Comparison of ENCODE assay signal across 9 mouse cellular contexts in the genomic region with DNA sequence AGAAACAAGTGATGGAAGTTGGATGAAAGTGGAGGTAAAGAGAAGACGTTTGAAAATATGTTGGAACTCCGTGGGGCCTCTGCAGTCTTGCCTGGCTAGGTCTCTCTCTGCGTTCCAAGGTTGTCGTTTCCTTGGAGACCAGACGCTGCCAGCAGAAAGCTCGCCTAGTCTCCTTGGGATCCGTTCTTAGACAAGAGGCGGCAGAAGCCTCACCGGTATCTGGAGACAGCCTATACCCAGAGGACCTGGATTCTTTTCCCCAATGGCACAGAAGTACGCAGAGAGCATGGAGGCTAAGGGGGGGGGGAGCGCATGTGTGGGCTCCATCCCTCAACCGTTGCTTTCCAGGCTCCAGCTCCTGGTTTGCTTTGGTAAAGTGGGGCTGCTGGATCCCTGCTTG. TPM values are rescaled to one million over a fixed set of nuclear protein-coding genes. Genes with fewer than 3 reads are reported as not detected.
DNase-seq lines count a peak whose midpoint lies in the region; ATAC-seq and TF ChIP-seq lines count a peak whose summit lies in the region.
"Had no signal": no experiment of that assay in that cellular context is flagged by ENCODE, and none has a peak within 500 bp of the region (broad histone marks: within the 10 kb centered on the region; RNA-seq: fewer than 3 reads in every experiment).

No protein-coding gene starts in this region.

- ATAC-seq in lung, embryonic 15.5 days (ENCODE audit: borderline replicate concordance, extremely low read depth, low FRiP score, low TSS enrichment): no peak
- ATAC-seq in intestine, embryonic 16.5 days: no peak
- ATAC-seq in erythroblast, adult 5-6 weeks (replicated peaks; ENCODE audit: low FRiP score, poor library complexity, severe bottlenecking): no peak

- H3K4me3 ChIP-seq in lung, embryonic 15.5 days: no peak overlapping the region; the same call in 1 of the 2 replicates
- no peak overlapping the region for H3K4me3 ChIP-seq in lung, adult 2 months (replicated peaks; ENCODE audit: extremely low read depth, low read depth, low read length)
- peak overlapping the region; percentile 6; the same call in 1 of the 2 replicates for H3K4me3 ChIP-seq in intestine, embryonic 16.5 days (ENCODE audit: low read length)

- no peak for TF ChIP-seq CTCF in lung, adult 2 months (IDR thresholded peaks at IDR 0.05; ENCODE audit: insufficient read depth, low read length)

- H3K27me3 ChIP-seq in lung, embryonic 15.5 days: no peaks in the 10 kb centered on the region
- H3K27me3 ChIP-seq in intestine, embryonic 16.5 days (replicated peaks; ENCODE audit: control insufficient read depth, insufficient read depth, low read length): no peaks in the 10 kb centered on the region

- WGBS in lung, embryonic 15.5 days: 4% methylated on average over 12 of the region's 12 CpGs
- WGBS in lung, adult 2 months: 26% methylated on average over 12 of the region's 12 CpGs
- whole genome bisulfite sequencing in intestine, embryonic 16.5 days: 9% methylated on average over 12 of the region's 12 CpGs

- H3K4me1 ChIP-seq in lung, embryonic 15.5 days: peaks cover 11% of the 10 kb centered on the region
- H3K4me1 ChIP-seq in lung, adult 2 months (ENCODE audit: control insufficient read depth, insufficient read depth, low read length): no peaks in the 10 kb centered on the region
- no peaks in the 10 kb centered on the region for H3K4me1 ChIP-seq in intestine, embryonic 16.5 days (ENCODE audit: control insufficient read depth, insufficient read depth, low read length)

- no peak overlapping the region for H3K9ac ChIP-seq in lung, embryonic 15.5 days
- no peak overlapping the region for H3K9ac ChIP-seq in intestine, embryonic 16.5 days (ENCODE audit: low read depth, low read length)

- peak overlapping the region; percentile 43 for H3K4me2 ChIP-seq in lung, embryonic 15.5 days
- no peak overlapping the region for H3K4me2 ChIP-seq in intestine, embryonic 16.5 days (ENCODE audit: low read depth, low read length)

- no peaks in the 10 kb centered on the region for H3K36me3 ChIP-seq in lung, embryonic 15.5 days
- H3K36me3 ChIP-seq in intestine, embryonic 16.5 days (ENCODE audit: control insufficient read depth, insufficient read depth, low read length): no peaks in the 10 kb centered on the region

- no peak overlapping the region for H3K27ac ChIP-seq in lung, embryonic 15.5 days
- no peak overlapping the region for H3K27ac ChIP-seq in intestine, embryonic 16.5 days (ENCODE audit: low read length)

- TF ChIP-seq POLR2A in lung, adult 2 months (IDR thresholded peaks at IDR 0.05; ENCODE audit: borderline replicate concordance, extremely low read depth, low read depth, low read length): no peak

- DNase-seq in adrenal gland, adult 2 months: peak; percentile 52
- DNase-seq in adrenal gland, adult 8-10 months: no peak
- DNase-seq in lung, adult 2 months: no peak
- DNase-seq in right cerebral cortex, postnatal 25 days: peak; percentile 39
- DNase-seq in gastrocnemius, adult 18-20 months (ENCODE audit: low spot score): no peak

- no peaks in the 10 kb centered on the region for H3K9me3 ChIP-seq in lung, embryonic 15.5 days
- no peaks in the 10 kb centered on the region for H3K9me3 ChIP-seq in intestine, embryonic 16.5 days (ENCODE audit: control insufficient read depth, low read length)

RNA-seq across cellular contexts. Expression of gene 6820408C15Rik, which starts 12.1 kb away (rescaled TPM):
- under 1 TPM; 0.32 to 0.35 TPM for total RNA-seq in adrenal gland, adult 2 months (2021)
- 0.07 and 0.13 TPM in 2 replicates for polyA plus RNA-seq in adrenal gland, adult 2 months (2012; rRNA removed)
- total RNA-seq in adrenal gland, adult 8-10 months (2022): under 1 TPM; 0.32 to 0.51 (median 0.42) TPM
- polyA plus RNA-seq in lung, embryonic 15.5 days (2015; fragmentation: Nextera tagmentation; extraction: Ambion mirVana): 3.0 and 3.1 TPM in 2 replicates
- polyA plus RNA-seq in lung, adult 2 months (2012; rRNA removed): 8.1 and 8.5 TPM in 2 replicates
- 0.54 and 0.79 TPM in 2 replicates for polyA plus RNA-seq in intestine, embryonic 16.5 days (2015; fragmentation: Nextera tagmentation; extraction: Ambion mirVana)
- not detected for total RNA-seq in gastrocnemius, adult 18-20 months (2021)
- not detected in 2 replicates for total RNA-seq in erythroblast, adult 5-6 weeks (2015; ENCODE audit: low replicate concordance)
- not detected in 2 replicates for total RNA-seq in erythroblast, adult 5-6 weeks (2017; ENCODE audit: low replicate concordance)

RNA-seq across cellular contexts. Expression of gene Zcchc3, which starts 12.7 kb away (rescaled TPM):
- 1 to 10 TPM; 5.4 to 7.8 TPM for total RNA-seq in adrenal gland, adult 2 months (2021)
- polyA plus RNA-seq in adrenal gland, adult 2 months (2012; rRNA removed): 3.3 and 3.7 TPM in 2 replicates
- total RNA-seq in adrenal gland, adult 8-10 months (2022): 10 to 100 TPM in 1 of 4 experiments, 1 to 10 TPM in 3; 7.9 to 11.2 (median 9.2) TPM
- polyA plus RNA-seq in lung, embryonic 15.5 days (2015; fragmentation: Nextera tagmentation; extraction: Ambion mirVana): 37.7 and 40.5 TPM in 2 replicates
- polyA plus RNA-seq in lung, adult 2 months (2012; rRNA removed): 5.1 and 5.8 TPM in 2 replicates
- 20.7 and 21.2 TPM in 2 replicates for polyA plus RNA-seq in intestine, embryonic 16.5 days (2015; fragmentation: Nextera tagmentation; extraction: Ambion mirVana)
- total RNA-seq in gastrocnemius, adult 18-20 months (2021): under 1 TPM; 0.62 to 0.76 TPM
- 0.58 and 2.3 TPM in 2 replicates for total RNA-seq in erythroblast, adult 5-6 weeks (2015; ENCODE audit: low replicate concordance)
- total RNA-seq in erythroblast, adult 5-6 weeks (2017; ENCODE audit: low replicate concordance): 0.84 and 1.2 TPM in 2 replicates

RNA-seq across cellular contexts. Expression of gene Sox12, which starts 29.6 kb away (rescaled TPM):
- total RNA-seq in adrenal gland, adult 2 months (2021): 10 to 100 TPM in 1 of 2 experiments, 1 to 10 TPM in 1; 6.2 to 11.0 TPM
- polyA plus RNA-seq in adrenal gland, adult 2 months (2012; rRNA removed): 13.7 and 15.9 TPM in 2 replicates
- 10 to 100 TPM in 3 of 4 experiments, 1 to 10 TPM in 1; 9.9 to 16.8 (median 12.6) TPM for total RNA-seq in adrenal gland, adult 8-10 months (2022)
- polyA plus RNA-seq in lung, embryonic 15.5 days (2015; fragmentation: Nextera tagmentation; extraction: Ambion mirVana): 10.5 and 11.3 TPM in 2 replicates
- 5.6 and 5.8 TPM in 2 replicates for polyA plus RNA-seq in lung, adult 2 months (2012; rRNA removed)
- 3.5 and 3.6 TPM in 2 replicates for polyA plus RNA-seq in intestine, embryonic 16.5 days (2015; fragmentation: Nextera tagmentation; extraction: Ambion mirVana)
- under 1 TPM; 0.34 to 0.57 TPM for total RNA-seq in gastrocnemius, adult 18-20 months (2021)
- 2.3 and 2.5 TPM in 2 replicates for total RNA-seq in erythroblast, adult 5-6 weeks (2015; ENCODE audit: low replicate concordance)
- total RNA-seq in erythroblast, adult 5-6 weeks (2017; ENCODE audit: low replicate concordance): 0.42 and 1.2 TPM in 2 replicates

RNA-seq across cellular contexts. Expression of gene Defb23, which starts 36.9 kb away (rescaled TPM):
- total RNA-seq in adrenal gland, adult 2 months (2021): not detected
- not detected in 2 replicates for polyA plus RNA-seq in adrenal gland, adult 2 months (2012; rRNA removed)
- total RNA-seq in adrenal gland, adult 8-10 months (2022): not detected
- not detected in 2 replicates for polyA plus RNA-seq in lung, embryonic 15.5 days (2015; fragmentation: Nextera tagmentation; extraction: Ambion mirVana)
- not detected in 2 replicates for polyA plus RNA-seq in lung, adult 2 months (2012; rRNA removed)
- polyA plus RNA-seq in intestine, embryonic 16.5 days (2015; fragmentation: Nextera tagmentation; extraction: Ambion mirVana): not detected in 2 replicates
- total RNA-seq in gastrocnemius, adult 18-20 months (2021): not detected
- total RNA-seq in erythroblast, adult 5-6 weeks (2015; ENCODE audit: low replicate concordance): not detected in 2 replicates
- total RNA-seq in erythroblast, adult 5-6 weeks (2017; ENCODE audit: low replicate concordance): not detected in 2 replicates
- polyA plus RNA-seq: neural tube, embryonic 11.5 days had no signal

RNA-seq across cellular contexts. Expression of gene Defb20, which starts 49.4 kb away (rescaled TPM):
- not detected for total RNA-seq in adrenal gland, adult 2 months (2021)
- polyA plus RNA-seq in adrenal gland, adult 2 months (2012; rRNA removed): not detected in 2 replicates
- total RNA-seq in adrenal gland, adult 8-10 months (2022): not detected
- polyA plus RNA-seq in lung, embryonic 15.5 days (2015; fragmentation: Nextera tagmentation; extraction: Ambion mirVana): not detected in 2 replicates
- not detected in 2 replicates for polyA plus RNA-seq in lung, adult 2 months (2012; rRNA removed)
- not detected in 2 replicates for polyA plus RNA-seq in intestine, embryonic 16.5 days (2015; fragmentation: Nextera tagmentation; extraction: Ambion mirVana)
- not detected for total RNA-seq in gastrocnemius, adult 18-20 months (2021)
- total RNA-seq in erythroblast, adult 5-6 weeks (2015; ENCODE audit: low replicate concordance): not detected in 2 replicates
- total RNA-seq in erythroblast, adult 5-6 weeks (2017; ENCODE audit: low replicate concordance): not detected in 2 replicates
- polyA plus RNA-seq: neural tube, embryonic 11.5 days had no signal

Comparison
In these comparisons a context has a peak if more than half of its experiments do, and no peak if none do; other contexts are left out.
1. DNase-seq: peak in adrenal gland, adult 2 months (single experiment) and right cerebral cortex, postnatal 25 days (single experiment); none in adrenal gland, adult 8-10 months (single experiment), lung, adult 2 months (single experiment) and gastrocnemius, adult 18-20 months (single experiment).